Mouse (Mus musculus) frontal cortex, postnatal 10 days (tissue): ENCODE measurements around the gene Ccdc65.

Experiments
- DNase-seq, 2 experiments: peaks; one replicate each; pipeline ENCODE4 v3.0.0; 2022; ENCODE audit warnings: low spot score in 2 of 2, mixed read lengths in 1 of 2

Ccdc65 gene

DNA sequence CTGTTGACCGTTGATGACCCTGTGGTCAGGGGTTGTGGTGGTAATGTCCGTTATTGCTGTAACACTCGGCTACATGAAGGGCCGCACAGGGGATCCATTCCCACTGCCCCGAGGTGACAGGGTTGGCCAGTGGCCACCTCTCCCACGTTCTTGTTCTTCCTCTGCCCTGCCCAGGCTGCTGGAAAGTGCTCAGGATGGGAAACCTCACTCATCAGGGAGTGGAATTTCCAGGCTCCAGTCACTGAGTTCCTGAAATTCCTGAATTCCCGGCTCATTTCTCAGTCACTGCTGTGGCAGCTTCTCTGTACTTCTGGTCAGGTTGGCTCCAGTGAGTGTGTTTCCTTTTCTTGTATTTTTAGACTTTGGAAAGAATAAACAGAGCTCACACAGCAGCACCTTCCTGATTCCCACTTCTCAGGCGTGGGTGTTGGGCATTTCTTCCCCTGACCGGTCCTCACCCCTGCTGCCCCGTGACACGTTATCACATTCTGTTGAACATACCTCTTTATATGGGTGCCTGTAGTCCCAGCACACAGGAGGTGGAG lies 15.8 kb upstream of the Ccdc65 start:
- DNase-seq: no peak

DNA sequence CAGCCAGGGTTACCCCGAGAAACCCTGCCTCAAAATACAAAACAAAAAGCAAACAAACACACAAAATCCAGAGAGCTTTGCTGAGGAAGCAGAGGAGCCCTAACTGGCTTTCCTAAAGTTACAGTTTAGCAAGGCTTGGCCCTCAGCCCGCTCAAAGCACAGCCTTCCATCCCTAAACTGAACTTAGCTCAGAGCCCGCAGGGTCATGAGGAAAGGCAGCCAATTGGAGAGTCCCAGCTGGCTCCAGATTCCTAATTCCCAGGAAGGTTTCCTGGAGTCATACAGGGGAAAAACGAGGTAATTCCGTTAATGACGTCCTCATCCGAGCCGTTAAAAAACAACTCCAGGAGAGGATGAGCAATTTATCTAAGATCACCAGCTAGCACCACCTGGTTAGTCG lies 12.3 kb upstream of the Ccdc65 start:
- DNase-seq: no peak

- DNase-seq: no peak
Observed at GRCm38 (mm10) chr15:98696216-98696615, 11.8 kb upstream of the Ccdc65 start.

- DNase-seq: peak; percentile 76 to 88
Observed at GRCm38 (mm10) chr15:98699190-98700105, 8.6 kb upstream of the Ccdc65 start.

- no peak for DNase-seq
Observed at GRCm38 (mm10) chr15:98704312-98704711, 3.7 kb upstream of the Ccdc65 start.

DNA sequence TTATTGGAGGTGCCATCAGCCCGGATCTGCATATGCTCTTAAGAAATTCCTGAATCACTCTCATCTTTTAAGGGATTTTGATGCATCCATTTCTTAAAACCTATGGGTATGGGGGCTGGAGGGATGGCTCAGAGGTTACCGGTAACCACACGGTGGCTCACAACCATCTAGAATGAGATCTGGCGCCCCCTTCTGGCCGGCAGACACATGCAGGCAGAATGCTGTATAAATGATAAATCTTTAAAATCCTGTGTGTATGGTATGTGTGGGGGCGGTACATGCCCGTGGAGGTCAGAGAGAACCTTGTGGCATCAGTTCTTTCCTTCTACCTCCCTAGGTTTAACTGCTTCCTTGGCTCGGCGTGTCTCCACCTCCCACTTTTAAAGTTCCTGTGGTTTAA lies 2.4 kb downstream of the Ccdc65 start:
- DNase-seq: peak in 1 of 2 experiments; percentile 53

- DNase-seq: no peak
Observed at GRCm38 (mm10) chr15:98714230-98714652, 6.2 kb downstream of the Ccdc65 start.

GRCm38 (mm10) chr15:98717301-98717700 lies 9.3 kb downstream of the Ccdc65 start:
- no peak for DNase-seq

DNA sequence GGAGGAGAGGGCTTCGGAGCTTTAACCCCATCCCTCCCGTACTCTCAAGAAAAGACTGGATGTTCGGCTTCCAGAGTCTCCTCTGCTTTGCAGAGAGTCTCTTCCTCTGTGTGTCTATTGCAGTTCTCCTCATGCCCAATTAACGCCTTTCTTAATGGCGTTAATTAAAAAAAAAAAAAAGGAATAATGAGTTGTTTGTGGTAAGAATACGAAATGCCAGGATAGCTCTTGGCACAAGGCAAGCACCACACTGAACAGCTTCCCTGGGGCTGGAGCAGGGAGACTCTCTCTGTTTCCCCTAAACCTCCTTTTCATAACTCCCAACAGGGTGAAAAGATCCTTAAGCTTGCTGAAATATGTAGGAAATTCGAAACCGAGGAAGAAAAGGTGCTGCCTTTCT lies 14.2 kb downstream of the Ccdc65 start:
- DNase-seq: no peak

DNA sequence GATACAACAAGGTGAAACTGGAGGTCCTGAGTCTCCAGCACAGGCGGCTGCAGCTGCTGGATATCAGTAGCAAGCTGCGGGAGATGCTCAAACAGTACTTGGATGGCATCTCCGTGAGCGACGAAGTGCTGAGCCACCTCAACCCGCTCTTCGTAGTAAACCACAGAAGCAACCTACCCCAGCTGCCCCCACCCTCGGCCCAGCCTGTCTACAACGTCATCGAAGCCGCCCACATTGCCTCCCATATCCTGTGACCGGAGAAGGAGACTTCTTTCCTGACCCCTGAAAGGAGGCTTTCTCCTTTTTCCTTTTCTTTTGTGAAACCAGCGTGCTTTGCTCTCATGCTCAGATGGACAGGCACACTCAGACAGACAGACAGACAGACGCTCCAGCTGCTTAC lies 14.8 kb downstream of the Ccdc65 start:
- DNase-seq: no peak

DNA sequence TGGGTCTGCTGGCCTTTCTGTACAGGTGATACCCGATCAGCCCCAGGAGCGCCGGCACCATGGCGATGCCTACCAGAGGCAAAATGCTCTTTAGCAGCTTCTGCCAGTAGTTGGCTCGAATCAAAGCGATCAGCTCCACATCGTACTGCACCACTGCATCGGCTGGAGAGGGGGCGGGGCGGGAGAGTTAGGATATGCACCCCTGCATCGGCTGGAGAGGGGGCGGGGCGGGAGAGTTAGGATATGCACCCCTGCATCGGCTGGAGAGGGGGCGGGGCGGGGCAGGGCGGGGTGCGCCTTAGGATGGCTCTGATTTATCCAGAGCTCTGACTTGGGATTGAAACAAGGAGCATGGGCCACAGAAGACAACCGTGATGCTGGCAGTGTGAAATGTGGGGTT lies 16.4 kb downstream of the Ccdc65 start:
- DNase-seq: no peak

DNA sequence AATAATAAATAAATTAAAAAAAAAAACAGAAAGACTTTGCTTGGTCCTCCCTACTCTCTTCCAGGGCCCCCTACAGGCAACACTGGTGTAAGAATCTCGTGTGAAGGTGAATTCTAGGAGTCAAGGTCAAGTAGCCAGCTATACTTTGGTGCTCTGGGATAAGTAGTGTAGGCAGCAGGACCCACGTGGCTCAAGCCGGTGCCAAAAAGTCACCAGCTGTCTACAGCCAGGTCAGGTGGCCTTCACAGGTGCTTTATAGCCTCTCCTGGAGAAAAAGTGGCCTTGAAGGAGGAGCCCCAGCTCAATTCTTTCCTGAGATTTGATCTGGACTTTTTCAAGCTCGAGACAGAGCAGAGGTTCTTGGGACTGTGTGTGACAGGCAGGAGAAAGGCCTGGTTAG lies 18.1 kb downstream of the Ccdc65 start:
- DNase-seq: no peak

GRCm38 (mm10) chr15:98726746-98727145 lies 18.7 kb downstream of the Ccdc65 start:
- DNase-seq: no peak

- DNase-seq: peak in 1 of 2 experiments; percentile 31
Observed at GRCm38 (mm10) chr15:98727443-98728321, 19.7 kb downstream of the Ccdc65 start, which contains the start of gene Fkbp11. Gene Fkbp11 (minus strand): TSS chr15:98728198.

GRCm38 (mm10) chr15:98728366-98728765 lies 20.4 kb downstream of the Ccdc65 start:
- DNase-seq: no peak

DNA sequence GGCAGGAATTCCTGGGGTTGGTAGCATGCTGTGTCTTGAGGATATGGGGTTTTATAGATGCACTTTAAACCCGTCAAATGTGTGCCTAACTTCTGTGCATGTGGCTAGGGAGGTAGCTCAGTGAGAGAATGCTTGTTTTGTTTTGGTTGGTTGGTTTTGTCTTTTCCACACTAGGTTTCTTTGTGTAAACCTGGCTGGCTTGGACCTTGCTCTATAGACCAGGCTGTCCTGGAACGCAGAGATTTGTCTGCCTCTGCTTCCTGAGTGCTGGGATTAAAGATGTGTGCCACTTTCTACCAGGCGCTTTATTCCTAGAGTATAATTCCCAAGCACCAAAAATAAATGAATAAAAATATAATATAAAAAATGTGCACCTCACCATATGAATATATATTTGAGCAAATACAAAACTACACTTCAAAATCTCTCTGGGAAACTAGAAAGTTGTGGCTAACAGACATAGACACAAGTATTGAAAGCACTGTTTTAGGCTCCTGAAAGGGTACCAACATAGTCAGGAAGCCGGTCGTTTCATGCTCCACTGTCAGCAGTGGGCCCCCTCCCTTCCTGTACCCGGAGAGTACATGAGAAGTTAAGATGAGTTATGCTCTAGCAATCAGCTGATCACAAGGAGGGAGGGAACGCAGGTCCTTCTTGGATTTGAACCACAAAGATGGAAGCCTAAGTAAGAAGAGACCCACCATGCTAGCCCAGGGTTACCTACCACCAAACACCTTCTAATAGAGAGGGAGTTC lies 22.0 kb downstream of the Ccdc65 start:
- DNase-seq: no peak

DNA sequence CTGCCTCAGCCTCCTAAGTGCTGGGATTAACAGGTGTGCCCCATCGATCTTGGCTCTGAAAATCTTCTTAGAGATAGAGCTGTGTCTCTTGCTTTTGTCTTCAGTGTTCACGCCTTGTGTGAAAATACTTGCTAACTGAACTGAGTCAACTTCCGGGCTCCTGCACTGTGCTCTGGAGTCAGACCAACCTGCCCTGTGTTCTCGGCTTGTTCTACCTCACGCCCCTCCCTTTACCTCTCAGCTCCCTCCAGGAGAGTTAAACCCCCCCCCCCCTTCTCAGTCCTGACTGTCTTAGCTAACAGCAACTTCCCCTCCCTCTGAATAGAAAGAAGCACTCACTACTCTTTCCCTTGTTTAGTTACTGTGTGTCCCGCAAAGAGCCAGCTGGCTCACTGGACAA lies 22.8 kb downstream of the Ccdc65 start:
- DNase-seq: no peak

GRCm38 (mm10) chr15:98732006-98732531 lies 24.1 kb downstream of the Ccdc65 start:
- DNase-seq: no peak

- DNase-seq: no peak
Observed at GRCm38 (mm10) chr15:98733370-98733769, 25.4 kb downstream of the Ccdc65 start.

DNA sequence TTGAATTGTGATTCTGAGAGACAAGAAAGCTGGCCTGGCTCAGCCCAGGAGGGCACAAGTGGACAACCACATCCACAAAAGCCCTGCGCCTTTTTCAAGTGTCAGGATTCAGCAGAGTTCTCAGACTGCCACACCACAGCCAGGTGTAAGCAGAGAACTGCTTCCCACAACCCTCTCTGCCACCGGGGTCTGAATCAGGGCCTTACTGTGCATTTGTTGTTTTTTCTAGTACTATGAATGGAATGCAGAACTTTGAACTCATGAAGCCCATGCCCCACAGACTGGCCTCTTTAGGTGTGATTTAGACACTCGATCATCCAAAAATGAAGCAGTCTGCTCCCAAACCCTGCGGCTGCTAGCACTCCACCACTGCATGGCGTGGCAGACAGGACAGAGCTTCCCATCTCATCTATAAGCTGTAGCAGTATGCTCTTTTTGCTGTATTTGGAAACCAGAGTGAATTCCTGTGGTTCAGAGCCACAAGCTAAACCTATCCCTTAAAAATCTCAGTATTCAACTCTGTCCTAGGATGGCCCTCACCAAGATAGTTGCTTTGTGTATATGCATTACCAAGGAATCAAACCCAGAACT lies 26.1 kb downstream of the Ccdc65 start:
- no peak for DNase-seq

- DNase-seq: no peak
Observed at GRCm38 (mm10) chr15:98736521-98736920, 28.5 kb downstream of the Ccdc65 start.
